Mouse (Mus musculus) layer of hippocampus, postnatal 10 days (tissue): Measurements from ENCODE around the gene Fam219b. TPM values are rescaled to one million over a fixed set of nuclear protein-coding genes. Genes with fewer than 3 reads are reported as not detected.

Experiments
- DNase-seq, 2 experiments: peaks; one replicate each; pipeline ENCODE4 v3.0.0; 2021; ENCODE audit warnings: low spot score in 2 of 2
- total RNA-seq, 2 experiments: library from RNA; stranded (reverse); gene quantifications; 2 replicates each; pipeline ENCODE4 v1.2.3; 2021

Fam219b gene
- total RNA-seq, 2 experiments from 2014 or later: 24.6 to 28.8 TPM

- no peak for DNase-seq
Measured at GRCm38 (mm10) chr9:57523754-57524153, 13.6 kb upstream of the Fam219b start.

- DNase-seq: no peak
Measured at GRCm38 (mm10) chr9:57524439-57524838, 12.9 kb upstream of the Fam219b start.

GRCm38 (mm10) chr9:57525516-57525915, 11.8 kb upstream of the Fam219b start:
- no peak for DNase-seq

- DNase-seq: no peak
Measured at GRCm38 (mm10) chr9:57526435-57526834, 10.9 kb upstream of the Fam219b start.

- DNase-seq: no peak
Measured at GRCm38 (mm10) chr9:57531946-57532345, 5.4 kb upstream of the Fam219b start.

GRCm38 (mm10) chr9:57536362-57536761, 966 bp upstream of the Fam219b start:
- DNase-seq: no peak

GRCm38 (mm10) chr9:57537728-57538181, 427 bp downstream of the Fam219b start:
- no peak for DNase-seq

GRCm38 (mm10) chr9:57539550-57539949, 2.2 kb downstream of the Fam219b start:
- no peak for DNase-seq

- DNase-seq: peak in 1 of 2 experiments; percentile 63
Measured at GRCm38 (mm10) chr9:57541312-57541711, 4.0 kb downstream of the Fam219b start.

- no peak for DNase-seq
Measured at GRCm38 (mm10) chr9:57543951-57544350, 6.6 kb downstream of the Fam219b start.

GRCm38 (mm10) chr9:57547287-57547686, 10.0 kb downstream of the Fam219b start:
- no peak for DNase-seq

- no peak for DNase-seq
Measured at GRCm38 (mm10) chr9:57547869-57548268, 10.5 kb downstream of the Fam219b start.

GRCm38 (mm10) chr9:57549186-57549585, 11.9 kb downstream of the Fam219b start:
- DNase-seq: peak in 1 of 2 experiments; percentile 54

GRCm38 (mm10) chr9:57550126-57550862, 13.0 kb downstream of the Fam219b start:
- DNase-seq: no peak

GRCm38 (mm10) chr9:57552139-57552887, 15.0 kb downstream of the Fam219b start, which contains the start of gene Mpi:
Gene Mpi (minus strand): TSS chr9:57552763.
- DNase-seq: peak; percentile 72 to 79

- no peak for DNase-seq
Measured at GRCm38 (mm10) chr9:57553119-57553518, 15.8 kb downstream of the Fam219b start.

- DNase-seq: no peak
Measured at GRCm38 (mm10) chr9:57554753-57555152, 17.4 kb downstream of the Fam219b start.

GRCm38 (mm10) chr9:57557215-57557614, 19.9 kb downstream of the Fam219b start:
- no peak for DNase-seq

- no peak for DNase-seq
Measured at GRCm38 (mm10) chr9:57558625-57559024, 21.3 kb downstream of the Fam219b start.

- no peak for DNase-seq
Measured at GRCm38 (mm10) chr9:57559568-57559967, 22.2 kb downstream of the Fam219b start.

GRCm38 (mm10) chr9:57560263-57560662, 22.9 kb downstream of the Fam219b start:
- DNase-seq: no peak
